Comparison of ENCODE assay signal across 8 mouse cellular contexts in the genomic region with DNA sequence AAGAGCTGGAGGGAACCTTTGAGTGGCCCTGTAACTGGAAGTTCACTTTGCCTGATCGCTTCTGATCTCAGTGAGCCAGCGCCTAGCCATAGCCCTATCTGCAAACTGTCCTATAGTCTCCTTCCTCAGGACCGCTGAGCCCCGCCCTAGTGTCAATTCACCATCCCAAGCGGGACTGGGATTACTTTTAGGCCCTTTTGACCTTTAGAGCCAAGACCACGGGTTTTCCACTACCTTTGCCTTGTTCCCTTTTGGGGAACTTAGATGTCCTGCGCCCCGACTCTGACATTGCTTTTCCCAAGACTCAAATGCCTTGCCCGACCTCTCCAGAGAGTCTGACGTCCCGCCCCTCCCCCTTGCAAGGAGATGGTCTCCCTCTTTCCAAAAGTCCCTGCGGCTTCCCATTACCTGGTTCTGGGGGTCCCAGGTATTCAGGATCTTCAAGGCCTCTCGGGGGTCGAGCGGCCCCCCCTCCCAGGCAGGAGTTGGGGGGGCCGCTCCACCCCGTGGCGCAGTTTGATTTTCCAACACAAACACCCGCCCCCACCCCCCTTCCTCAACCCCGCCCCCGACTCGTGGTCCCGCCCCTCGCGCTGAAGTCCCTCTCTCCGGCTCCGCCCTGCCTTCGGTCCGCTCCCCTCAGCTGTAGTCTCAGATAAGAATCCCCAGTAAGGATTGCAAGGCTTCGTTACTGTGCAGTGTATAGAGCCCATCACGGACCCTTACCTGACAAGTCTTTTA. TPM values are rescaled to one million over a fixed set of nuclear protein-coding genes. Genes with fewer than 3 reads are reported as not detected.
DNase-seq lines count a peak whose midpoint lies in the region; ATAC-seq and TF ChIP-seq lines count a peak whose summit lies in the region.

No protein-coding gene starts in this region.

- peak overlapping the region; percentile 71 for H3K9ac ChIP-seq in MEL (ENCODE audit: control insufficient read depth, low read depth, low read length, poor library complexity, severe bottlenecking)
- H3K9ac ChIP-seq in embryonic facial prominence, embryonic 11.5 days (replicated peaks; ENCODE audit: low read length): peak overlapping the region; percentile 40; the same call in 1 of the 2 replicates
- peak overlapping the region; percentile 73 for H3K9ac ChIP-seq in heart, embryonic 16.5 days (ENCODE audit: low read length)

- TF ChIP-seq EP300 in MEL (IDR thresholded peaks at IDR 0.05; ENCODE audit: low read depth in 1 of 2, low read length in 2 of 2): peak in 1 of 2 experiments; percentile 21; a peak in 1 of 4 replicates

- H3K27me3 ChIP-seq in MEL (ENCODE audit: control insufficient read depth in 1 of 2, insufficient read depth in 2 of 2, low read length in 2 of 2): peaks cover 0 to 1% of the 10 kb centered on the region in 2 experiments; a peak in 1 of 4 replicates
- H3K27me3 ChIP-seq in embryonic facial prominence, embryonic 11.5 days (ENCODE audit: control insufficient read depth, insufficient read depth, low read length): peaks cover 11% of the 10 kb centered on the region
- peaks cover 20% of the 10 kb centered on the region for H3K27me3 ChIP-seq in heart, embryonic 16.5 days (ENCODE audit: control insufficient read depth, insufficient read depth, low read length)
- no peaks in the 10 kb centered on the region for H3K27me3 ChIP-seq in testis, adult 2 months (ENCODE audit: control insufficient read depth, insufficient read depth, low read length)

- H3K9me3 ChIP-seq in MEL (replicated peaks; ENCODE audit: insufficient read depth, low read length): no peaks in the 10 kb centered on the region
- no peaks in the 10 kb centered on the region for H3K9me3 ChIP-seq in embryonic facial prominence, embryonic 11.5 days (replicated peaks; ENCODE audit: control insufficient read depth, low read length)
- no peaks in the 10 kb centered on the region for H3K9me3 ChIP-seq in heart, embryonic 16.5 days (replicated peaks; ENCODE audit: control insufficient read depth, low read length)

- peak; percentile 76 for DNase-seq in 416B (ENCODE audit: low read depth)
- DNase-seq in MEL (ENCODE audit: low read depth, low spot score): peak; percentile 92
- DNase-seq in embryonic facial prominence, embryonic 11.5 days (ENCODE audit: low spot score): peak; percentile 68
- peak; percentile 77 to 83 for DNase-seq in kidney, postnatal 25 days
- no peak for DNase-seq in right cerebral cortex, postnatal 4 days

- TF ChIP-seq CTCF in MEL (IDR thresholded peaks at IDR 0.05 in 2 of 3, conservative IDR thresholded peaks at IDR 0.05 in 1 of 3; ENCODE audit: control insufficient read depth in 1 of 3, insufficient read depth in 1 of 3, low read depth in 2 of 3, low read length in 3 of 3, poor library complexity in 1 of 3, severe bottlenecking in 1 of 3): no peak
- TF ChIP-seq CTCF in testis, adult 2 months (IDR thresholded peaks at IDR 0.05; ENCODE audit: control insufficient read depth, insufficient read depth, insufficient replicate concordance, low read depth, low read length): no peak

- ATAC-seq in embryonic facial prominence, embryonic 11.5 days (replicated peaks; ENCODE audit: insufficient number of reproducible peaks, low FRiP score, low TSS enrichment, low read depth): no peak
- ATAC-seq in heart, embryonic 16.5 days (replicated peaks; ENCODE audit: extremely low read depth, insufficient read depth, low FRiP score): no peak
- peak; percentile 24; the same call in 1 of the 2 replicates for ATAC-seq in megakaryocyte progenitor cell, adult 5-6 weeks (replicated peaks; ENCODE audit: poor library complexity)

- TF ChIP-seq POLR2A in MEL (IDR thresholded peaks at IDR 0.05; ENCODE audit: control insufficient read depth in 1 of 2, insufficient read depth in 1 of 2, low read depth in 1 of 2, low read length in 2 of 2, poor library complexity in 1 of 2): no peak
- peak; percentile 34; the same call in 1 of the 2 replicates for TF ChIP-seq POLR2A in testis, adult 2 months (IDR thresholded peaks at IDR 0.05; ENCODE audit: control insufficient read depth, low read depth, low read length)

- peaks cover 0 to 5% of the 10 kb centered on the region in 2 experiments; a peak in 2 of 4 replicates for H3K36me3 ChIP-seq in MEL (ENCODE audit: control insufficient read depth in 1 of 2, insufficient read depth in 2 of 2, low read length in 2 of 2)
- no peaks in the 10 kb centered on the region for H3K36me3 ChIP-seq in embryonic facial prominence, embryonic 11.5 days (replicated peaks; ENCODE audit: control insufficient read depth, insufficient read depth, low read depth, low read length)
- H3K36me3 ChIP-seq in heart, embryonic 16.5 days (ENCODE audit: control insufficient read depth, insufficient read depth): no peaks in the 10 kb centered on the region
- H3K36me3 ChIP-seq in testis, adult 2 months (ENCODE audit: control insufficient read depth, insufficient read depth, low read length): no peaks in the 10 kb centered on the region

- H3K4me3 ChIP-seq in MEL (ENCODE audit: control insufficient read depth in 1 of 2, insufficient read depth in 1 of 2, low read depth in 2 of 2, low read length in 2 of 2): peak overlapping the region; percentile 61 to 72
- peak overlapping the region; percentile 28 for H3K4me3 ChIP-seq in embryonic facial prominence, embryonic 11.5 days (ENCODE audit: low read depth, low read length)
- peak overlapping the region; percentile 79 for H3K4me3 ChIP-seq in heart, embryonic 16.5 days (ENCODE audit: low read length)
- peak overlapping the region; percentile 88 for H3K4me3 ChIP-seq in testis, adult 2 months (ENCODE audit: control insufficient read depth, low read depth, low read length)

- H3K4me1 ChIP-seq in MEL (ENCODE audit: control insufficient read depth in 1 of 2, insufficient read depth in 2 of 2, low read length in 2 of 2): peaks cover 0 to 24% of the 10 kb centered on the region in 2 experiments; a peak in 3 of 4 replicates
- H3K4me1 ChIP-seq in embryonic facial prominence, embryonic 11.5 days (ENCODE audit: control insufficient read depth, insufficient read depth, low read length): peaks cover 6% of the 10 kb centered on the region
- H3K4me1 ChIP-seq in heart, embryonic 16.5 days (ENCODE audit: control insufficient read depth, insufficient read depth, low read length): peaks cover 38% of the 10 kb centered on the region
- H3K4me1 ChIP-seq in testis, adult 2 months (ENCODE audit: control insufficient read depth, insufficient read depth, low read length): peaks cover 45% of the 10 kb centered on the region

- H3K4me2 ChIP-seq in embryonic facial prominence, embryonic 11.5 days (ENCODE audit: low read depth, low read length): peak overlapping the region; percentile 45
- peak overlapping the region; percentile 99 for H3K4me2 ChIP-seq in heart, embryonic 16.5 days (ENCODE audit: low read depth, low read length)

- H3K27ac ChIP-seq in MEL (ENCODE audit: control insufficient read depth, low read depth, low read length): peak overlapping the region; percentile 83
- peak overlapping the region; percentile 37; the same call in 1 of the 2 replicates for H3K27ac ChIP-seq in embryonic facial prominence, embryonic 11.5 days (replicated peaks; ENCODE audit: low read depth, low read length)
- H3K27ac ChIP-seq in heart, embryonic 16.5 days (ENCODE audit: low read length): peak overlapping the region; percentile 99
- peak overlapping the region; percentile 81 for H3K27ac ChIP-seq in testis, adult 2 months (ENCODE audit: control insufficient read depth, insufficient read depth, low read depth, low read length)

- H3K79me2 ChIP-seq in MEL (ENCODE audit: control insufficient read depth, insufficient read depth, low read length, poor library complexity): peaks cover 9% of the 10 kb centered on the region

- WGBS in embryonic facial prominence, embryonic 11.5 days: under 1% methylated on average over 31 of the region's 31 CpGs
- under 1% methylated on average over 31 of the region's 31 CpGs for WGBS in heart, embryonic 16.5 days

- no peak for TF ChIP-seq RAD21 in MEL (IDR thresholded peaks at IDR 0.05; ENCODE audit: low read depth, low read length)

RNA-seq across cellular contexts. Expression of a gene that starts 6.5 kb away (rescaled TPM):
- 5.8 and 7.2 TPM in 2 replicates for total RNA-seq in MEL (2012; rRNA removed)
- 10 to 100 TPM; 25.0 to 43.4 TPM for polyA plus RNA-seq in MEL (2012; ENCODE audit: insufficient read depth in 1 of 2, insufficient read length in 2 of 2, low read depth in 1 of 2, low replicate concordance in 2 of 2, missing spikeins in 1 of 2)
- 25.9 and 26.2 TPM in 2 replicates for polyA plus RNA-seq in embryonic facial prominence, embryonic 11.5 days (2014; fragmentation: Nextera tagmentation; extraction: Ambion mirVana)
- polyA plus RNA-seq in heart, embryonic 16.5 days (2015; fragmentation: Nextera tagmentation; extraction: Ambion mirVana): 17.3 and 18.2 TPM in 2 replicates
- 10.4 and 11.7 TPM in 2 replicates for total RNA-seq in megakaryocyte progenitor cell, adult 5-6 weeks (2015)
- 1.8 and 2.9 TPM in 2 replicates for total RNA-seq in megakaryocyte progenitor cell, adult 5-6 weeks (2017)
- polyA plus RNA-seq in testis, adult 2 months (2012; rRNA removed): 8.0 and 8.6 TPM in 2 replicates

RNA-seq across cellular contexts. Expression of a gene that starts 21.9 kb away (rescaled TPM):
- 0.39 TPM in 2 replicates for total RNA-seq in MEL (2012; rRNA removed)
- under 1 TPM in 1 of 2 experiments, not detected in 1; 0.45 TPM for polyA plus RNA-seq in MEL (2012; ENCODE audit: insufficient read depth in 1 of 2, insufficient read length in 2 of 2, low read depth in 1 of 2, low replicate concordance in 2 of 2, missing spikeins in 1 of 2)
- 13.6 and 18.1 TPM in 2 replicates for polyA plus RNA-seq in embryonic facial prominence, embryonic 11.5 days (2014; fragmentation: Nextera tagmentation; extraction: Ambion mirVana)
- 39.6 and 45.2 TPM in 2 replicates for polyA plus RNA-seq in heart, embryonic 16.5 days (2015; fragmentation: Nextera tagmentation; extraction: Ambion mirVana)
- total RNA-seq in megakaryocyte progenitor cell, adult 5-6 weeks (2015): 0.07 and 0.42 TPM in 2 replicates
- 0.12 TPM in 1 of 2 replicates, not detected in the other for total RNA-seq in megakaryocyte progenitor cell, adult 5-6 weeks (2017)
- 2.0 and 2.4 TPM in 2 replicates for polyA plus RNA-seq in testis, adult 2 months (2012; rRNA removed)

RNA-seq across cellular contexts. Expression of a gene that starts 24.6 kb away (rescaled TPM):
- total RNA-seq in MEL (2012; rRNA removed): 26.8 and 39.6 TPM in 2 replicates
- polyA plus RNA-seq in MEL (2012; ENCODE audit: insufficient read depth in 1 of 2, insufficient read length in 2 of 2, low read depth in 1 of 2, low replicate concordance in 2 of 2, missing spikeins in 1 of 2): 10 to 100 TPM in 1 of 2 experiments, not detected in 1; 21.3 TPM
- polyA plus RNA-seq in embryonic facial prominence, embryonic 11.5 days (2014; fragmentation: Nextera tagmentation; extraction: Ambion mirVana): 33.3 TPM in 2 replicates
- polyA plus RNA-seq in heart, embryonic 16.5 days (2015; fragmentation: Nextera tagmentation; extraction: Ambion mirVana): 25.4 and 27.6 TPM in 2 replicates
- 15.4 and 16.6 TPM in 2 replicates for total RNA-seq in megakaryocyte progenitor cell, adult 5-6 weeks (2015)
- total RNA-seq in megakaryocyte progenitor cell, adult 5-6 weeks (2017): 34.2 and 50.3 TPM in 2 replicates
- 35.3 and 42.5 TPM in 2 replicates for polyA plus RNA-seq in testis, adult 2 months (2012; rRNA removed)

RNA-seq across cellular contexts. Expression of a gene that starts 24.7 kb away (rescaled TPM):
- total RNA-seq in MEL (2012; rRNA removed): 190 and 191 TPM in 2 replicates
- 100 to 1,000 TPM in 1 of 2 experiments, not detected in 1; 173 TPM for polyA plus RNA-seq in MEL (2012; ENCODE audit: insufficient read depth in 1 of 2, insufficient read length in 2 of 2, low read depth in 1 of 2, low replicate concordance in 2 of 2, missing spikeins in 1 of 2)
- 123 and 135 TPM in 2 replicates for polyA plus RNA-seq in embryonic facial prominence, embryonic 11.5 days (2014; fragmentation: Nextera tagmentation; extraction: Ambion mirVana)
- 134 and 135 TPM in 2 replicates for polyA plus RNA-seq in heart, embryonic 16.5 days (2015; fragmentation: Nextera tagmentation; extraction: Ambion mirVana)
- 114 and 125 TPM in 2 replicates for total RNA-seq in megakaryocyte progenitor cell, adult 5-6 weeks (2015)
- 146 and 205 TPM in 2 replicates for total RNA-seq in megakaryocyte progenitor cell, adult 5-6 weeks (2017)
- polyA plus RNA-seq in testis, adult 2 months (2012; rRNA removed): 325 and 343 TPM in 2 replicates

RNA-seq across cellular contexts. Expression of a gene that starts 50.8 kb away (rescaled TPM):
- total RNA-seq in MEL (2012; rRNA removed): 37.3 and 65.8 TPM in 2 replicates
- polyA plus RNA-seq in MEL (2012; ENCODE audit: insufficient read depth in 1 of 2, insufficient read length in 2 of 2, low read depth in 1 of 2, low replicate concordance in 2 of 2, missing spikeins in 1 of 2): 10 to 100 TPM in 1 of 2 experiments, not detected in 1; 84.9 TPM
- 48.0 and 52.1 TPM in 2 replicates for polyA plus RNA-seq in embryonic facial prominence, embryonic 11.5 days (2014; fragmentation: Nextera tagmentation; extraction: Ambion mirVana)
- polyA plus RNA-seq in heart, embryonic 16.5 days (2015; fragmentation: Nextera tagmentation; extraction: Ambion mirVana): 13.3 and 19.8 TPM in 2 replicates
- 17.0 and 22.4 TPM in 2 replicates for total RNA-seq in megakaryocyte progenitor cell, adult 5-6 weeks (2015)
- total RNA-seq in megakaryocyte progenitor cell, adult 5-6 weeks (2017): 19.9 and 38.2 TPM in 2 replicates
- 49.4 and 52.5 TPM in 2 replicates for polyA plus RNA-seq in testis, adult 2 months (2012; rRNA removed)

Comparison
In these comparisons a context has a peak if more than half of its experiments do, and no peak if none do; other contexts are left out.
1. H3K27ac ChIP-seq: peak in every context shown above with its lines; median percentile 99 in heart, embryonic 16.5 days; 83 in MEL; 81 in testis, adult 2 months; 37 in embryonic facial prominence, embryonic 11.5 days.
2. H3K4me3 ChIP-seq: peak in every context shown above with its lines; median percentile 88 in testis, adult 2 months; 79 in heart, embryonic 16.5 days; 66 in MEL; 28 in embryonic facial prominence, embryonic 11.5 days.